Comparison of ENCODE assay signal across 31 mouse cellular contexts in the genomic region with DNA sequence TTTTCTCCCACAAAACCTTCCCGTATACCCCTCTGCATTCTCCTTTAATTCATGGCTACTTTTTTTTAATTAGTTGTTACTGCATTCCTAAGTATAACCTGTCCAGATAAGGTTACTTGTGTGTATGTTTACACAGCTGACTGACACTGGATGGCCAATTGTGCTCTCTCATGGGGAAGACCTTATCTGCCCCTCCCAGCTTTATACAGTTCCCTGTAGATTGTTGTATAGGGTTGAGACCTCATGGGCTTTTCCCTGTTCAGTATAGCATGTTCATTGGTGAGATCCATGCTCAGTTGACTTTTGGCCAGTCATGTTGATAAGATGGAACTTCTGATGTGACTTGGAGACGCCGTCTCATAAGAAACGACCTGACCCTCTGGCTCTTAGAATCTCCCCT.
"Had no signal": no experiment of that assay in that cellular context is flagged by ENCODE, and none has a peak within 500 bp of the region (broad histone marks: within the 10 kb centered on the region; RNA-seq: fewer than 3 reads in every experiment).

No protein-coding gene starts in this region.

- H3K4me2 ChIP-seq: limb, embryonic 12.5 days; limb, embryonic 13.5 days; limb, embryonic 15.5 days; liver, embryonic 11.5 days; liver, embryonic 12.5 days; liver, embryonic 13.5 days; liver, embryonic 15.5 days; lung, embryonic 14.5 days; lung, embryonic 15.5 days; midbrain, embryonic 11.5 days; midbrain, embryonic 12.5 days; midbrain, embryonic 13.5 days; midbrain, embryonic 15.5 days had no signal

- H3K36me3 ChIP-seq: limb, embryonic 10.5 days; limb, embryonic 12.5 days; limb, embryonic 13.5 days; limb, embryonic 15.5 days; liver, embryonic 12.5 days; liver, embryonic 13.5 days; liver, embryonic 15.5 days; lung, embryonic 15.5 days; midbrain, embryonic 10.5 days; midbrain, embryonic 12.5 days; midbrain, embryonic 13.5 days; midbrain, embryonic 15.5 days had no signal

- H3K27me3 ChIP-seq: limb, embryonic 12.5 days; limb, embryonic 13.5 days; limb, embryonic 15.5 days; liver, embryonic 12.5 days; liver, embryonic 13.5 days; liver, embryonic 15.5 days; lung, embryonic 15.5 days; midbrain, embryonic 12.5 days; midbrain, embryonic 13.5 days; midbrain, embryonic 15.5 days had no signal

- DNase-seq: left cerebral cortex, postnatal 4 days; liver; liver, embryonic 13.5 days; liver, postnatal 0 days; lung, adult 18-20 months; lung, adult 2 months; lung, embryonic 14.5 days; lung, postnatal 10 days; lung, postnatal 14 days; lung, postnatal 36 days; lung, postnatal 4 days; midbrain, embryonic 14.5 days had no signal

- H3K4me3 ChIP-seq: limb, embryonic 10.5 days; limb, embryonic 12.5 days; limb, embryonic 13.5 days; limb, embryonic 15.5 days; liver, embryonic 12.5 days; liver, embryonic 13.5 days; liver, embryonic 15.5 days; lung, embryonic 15.5 days; megakaryocyte, embryonic 14.5 days; midbrain, embryonic 10.5 days; midbrain, embryonic 12.5 days; midbrain, embryonic 13.5 days; midbrain, embryonic 15.5 days; myocyte had no signal

- H3K9me3 ChIP-seq: limb, embryonic 10.5 days; limb, embryonic 12.5 days; limb, embryonic 13.5 days; limb, embryonic 15.5 days; liver, embryonic 12.5 days; liver, embryonic 13.5 days; liver, embryonic 15.5 days; lung, embryonic 15.5 days; megakaryocyte, embryonic 14.5 days; midbrain, embryonic 10.5 days; midbrain, embryonic 12.5 days; midbrain, embryonic 13.5 days; midbrain, embryonic 15.5 days had no signal

- H3K9ac ChIP-seq: limb, embryonic 12.5 days; limb, embryonic 13.5 days; limb, embryonic 15.5 days; liver, embryonic 12.5 days; liver, embryonic 13.5 days; liver, embryonic 14.5 days; liver, embryonic 15.5 days; liver, postnatal 0 days; lung, embryonic 14.5 days; lung, embryonic 15.5 days; midbrain, embryonic 12.5 days; midbrain, embryonic 13.5 days; midbrain, embryonic 15.5 days had no signal

- H3K4me1 ChIP-seq: liver, embryonic 12.5 days; liver, embryonic 13.5 days; liver, embryonic 15.5 days had no signal

- H3K27ac ChIP-seq: limb, embryonic 10.5 days; limb, embryonic 12.5 days; limb, embryonic 13.5 days; limb, embryonic 15.5 days; liver, embryonic 12.5 days; liver, embryonic 13.5 days; liver, embryonic 14.5 days; liver, embryonic 15.5 days; lung, embryonic 15.5 days; macrophage; midbrain, embryonic 10.5 days; midbrain, embryonic 12.5 days; midbrain, embryonic 13.5 days; midbrain, embryonic 15.5 days had no signal

- ATAC-seq: liver, embryonic 12.5 days; liver, postnatal 0 days; lung, postnatal 0 days; midbrain, embryonic 13.5 days; midbrain, embryonic 15.5 days; midbrain, embryonic 16.5 days had no signal
